Mouse (Mus musculus): ENCODE measurements around the gene Vpreb3.

Gene Vpreb3

GRCm38 (mm10) chr10:75942736-75943477, at the start of gene Vpreb3:
Vpreb3 (plus strand) TSS chr10:75943057.
- in situ Hi-C loops (cut with MboI, MseI): no loop called here

GRCm38 (mm10) chr10:75893089-75893750, 49.6 kb upstream of the Vpreb3 start, which contains the start of gene Derl3:
Derl3 (plus strand) TSS chr10:75893413.
- in situ Hi-C loops (cut with MboI, MseI): no loop called here

GRCm38 (mm10) chr10:75894601-75895000, 48.3 kb upstream of the Vpreb3 start:
- in situ Hi-C loops (cut with MboI, MseI): no loop called here

- in situ Hi-C loops (cut with MboI, MseI): no loop called here
These were observed 47.1 kb upstream of the Vpreb3 start for GRCm38 (mm10) chr10:75895730-75896129.

GRCm38 (mm10) chr10:75896208-75896607, 46.6 kb upstream of the Vpreb3 start:
- in situ Hi-C loops (cut with MboI, MseI): no loop called here

GRCm38 (mm10) chr10:75897373-75897772, 45.5 kb upstream of the Vpreb3 start:
- in situ Hi-C loops (cut with MboI, MseI): no loop called here

- in situ Hi-C loops (cut with MboI, MseI): no loop called here
These were observed 44.8 kb upstream of the Vpreb3 start for GRCm38 (mm10) chr10:75898039-75898564.

GRCm38 (mm10) chr10:75898846-75899245, 44.0 kb upstream of the Vpreb3 start:
- in situ Hi-C loops (cut with MboI, MseI): no loop called here

GRCm38 (mm10) chr10:75904391-75904790, 38.5 kb upstream of the Vpreb3 start:
- in situ Hi-C loops (cut with MboI, MseI): no loop called here

- in situ Hi-C loops (cut with MboI, MseI): no loop called here
These were observed 36.0 kb upstream of the Vpreb3 start for GRCm38 (mm10) chr10:75906882-75907281.

- in situ Hi-C loops (cut with MboI, MseI): no loop called here
These were observed 32.2 kb upstream of the Vpreb3 start for GRCm38 (mm10) chr10:75910698-75911097.

- in situ Hi-C loops (cut with MboI, MseI): no loop called here
These were observed 29.8 kb upstream of the Vpreb3 start for GRCm38 (mm10) chr10:75913013-75913589.

GRCm38 (mm10) chr10:75915557-75915956, 27.3 kb upstream of the Vpreb3 start:
- in situ Hi-C loops (cut with MboI, MseI): no loop called here

- in situ Hi-C loops (cut with MboI, MseI): no loop called here
These were observed 26.0 kb upstream of the Vpreb3 start for GRCm38 (mm10) chr10:75916840-75917239.

GRCm38 (mm10) chr10:75919026-75919425, 23.8 kb upstream of the Vpreb3 start:
- in situ Hi-C loops (cut with MboI, MseI): no loop called here

GRCm38 (mm10) chr10:75921026-75921725, 21.7 kb upstream of the Vpreb3 start, which contains the start of gene Smarcb1:
Smarcb1 (minus strand) TSS chr10:75921617.
- in situ Hi-C loops (cut with MboI, MseI): no loop called here

- in situ Hi-C loops (cut with MboI, MseI): no loop called here
These were observed 20.9 kb upstream of the Vpreb3 start for GRCm38 (mm10) chr10:75921726-75922560.

- in situ Hi-C loops (cut with MboI, MseI): no loop called here
These were observed 18.5 kb upstream of the Vpreb3 start for GRCm38 (mm10) chr10:75924324-75924723.

GRCm38 (mm10) chr10:75926396-75926795, 16.5 kb upstream of the Vpreb3 start:
- in situ Hi-C loops (cut with MboI, MseI): no loop called here

- in situ Hi-C loops (cut with MboI, MseI): no loop called here
These were observed 12.6 kb upstream of the Vpreb3 start for GRCm38 (mm10) chr10:75930304-75930703.

- in situ Hi-C loops (cut with MboI, MseI): no loop called here
These were observed 11.5 kb upstream of the Vpreb3 start for GRCm38 (mm10) chr10:75931311-75931710.

Measured in regulatory T cell (primary cell).